Mouse (Mus musculus) heart, postnatal 14 days (tissue): ENCODE measurements around the gene Cwc27. TPM values are rescaled to one million over a fixed set of nuclear protein-coding genes. Genes with fewer than 3 reads are reported as not detected.

Source experiments
- DNase-seq, 2 experiments: peaks; one replicate each; pipeline ENCODE4 v3.0.0; 2021 to 2022
- intact Hi-C: fragments of 180-260 bp; cut with DNase I; formaldehyde crosslinking; loops from one replicate; pipeline ENCODE4 v1.15.1; 2025
- total RNA-seq, 2 experiments: library from RNA; stranded (reverse); gene quantifications; 2 replicates each; pipeline ENCODE4 v1.2.3; 2021

Gene Cwc27
- total RNA-seq, 2 experiments from 2014 or later, result 17.1 to 17.3 TPM

DNA sequence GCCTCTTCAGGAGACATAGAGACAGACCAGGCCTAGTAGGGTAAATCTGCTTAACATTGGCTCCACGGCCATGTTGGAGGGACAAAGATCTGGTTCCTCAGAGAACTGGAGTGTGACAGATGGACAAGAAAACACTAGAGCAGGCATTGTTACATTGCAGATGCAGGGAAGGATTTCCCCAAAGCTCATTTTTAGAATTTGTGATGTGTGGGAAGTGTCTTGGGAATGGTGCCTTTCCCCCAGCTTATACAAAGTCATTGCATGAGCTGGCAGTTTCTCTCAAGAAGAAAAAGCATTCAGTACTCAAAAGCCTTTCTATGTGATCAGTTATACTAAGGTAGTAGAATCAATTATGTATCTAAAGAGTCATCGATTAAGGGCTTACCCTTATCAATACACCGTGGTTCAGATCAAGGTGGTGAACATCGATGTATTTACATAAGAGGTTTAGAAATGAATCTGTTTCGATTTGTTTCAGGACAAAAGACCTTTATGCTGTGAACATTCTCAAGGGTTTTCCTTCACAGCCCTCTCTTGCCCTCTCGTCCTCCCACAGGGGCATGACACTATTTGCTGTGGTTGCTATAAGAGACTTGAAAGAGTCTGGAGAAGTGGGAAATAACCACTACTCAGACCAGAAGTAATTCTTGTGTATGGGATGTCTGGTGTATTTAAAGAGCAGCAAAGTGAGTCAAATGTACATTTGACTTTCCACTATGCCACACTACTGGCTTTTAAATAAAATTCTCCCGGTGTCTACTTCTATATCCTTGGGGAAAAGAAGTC lies 197.2 kb downstream of the Cwc27 start:
- no peak for DNase-seq
- intact Hi-C loops, result no loop called here

DNA sequence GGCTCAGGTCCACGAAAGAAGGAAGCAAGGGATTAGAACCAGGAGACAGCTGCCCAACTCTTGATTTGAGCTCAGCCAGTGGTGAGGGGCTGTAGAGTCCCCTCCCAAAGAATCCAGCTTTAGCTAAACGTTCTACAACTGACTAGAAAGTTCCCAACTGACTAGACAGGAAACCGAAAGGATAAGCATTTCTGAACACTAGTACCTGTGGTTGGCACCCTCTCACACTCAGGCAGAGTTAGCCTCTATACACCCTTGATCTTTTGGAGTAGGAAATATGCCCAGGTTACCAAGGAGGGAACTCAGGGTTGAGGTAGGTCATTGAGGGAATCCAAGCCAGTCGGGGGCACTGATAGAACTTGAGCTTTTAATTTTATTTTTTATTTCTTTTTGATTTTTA lies 199.7 kb downstream of the Cwc27 start:
- no peak for DNase-seq
- intact Hi-C loops, result no loop called here

DNA sequence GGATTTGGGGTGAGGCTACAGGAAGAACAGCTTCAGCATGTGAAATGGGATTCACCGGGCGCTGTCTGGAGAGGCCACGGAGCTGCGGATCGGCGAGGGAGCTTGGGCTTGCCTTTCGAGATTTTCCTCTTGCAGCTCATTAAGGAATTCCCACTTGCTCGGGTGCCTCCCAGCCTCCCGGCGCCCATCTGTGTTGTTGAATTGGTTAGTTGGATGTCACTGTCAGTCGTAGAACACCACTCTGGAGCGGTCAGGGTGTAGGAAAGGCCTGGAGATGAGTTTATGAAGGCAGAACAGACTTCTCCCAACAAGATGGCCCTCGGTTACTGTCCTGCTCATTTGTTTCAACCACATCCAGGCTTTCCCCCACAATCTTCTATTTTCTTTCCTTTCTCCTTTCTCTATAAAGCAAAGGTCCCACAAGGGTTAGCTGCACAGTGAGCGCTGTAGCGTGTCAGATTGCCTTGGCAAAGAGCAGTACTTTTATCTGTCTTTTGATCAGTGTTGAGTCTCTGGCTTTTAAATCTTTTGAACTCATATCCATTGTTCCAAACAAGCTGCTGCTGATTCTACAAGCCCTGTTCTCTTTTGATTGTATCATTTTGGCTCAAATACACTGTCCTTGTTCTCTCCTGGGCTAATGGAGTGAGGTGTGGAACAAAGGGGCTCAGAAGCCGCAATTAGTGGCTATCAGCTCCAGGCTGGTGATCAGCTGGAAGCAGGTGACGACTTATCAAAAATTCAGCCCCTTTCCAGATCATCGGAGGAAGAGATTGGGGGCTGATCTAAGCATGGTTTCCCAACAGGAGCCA lies 200.7 kb downstream of the Cwc27 start:
- no peak for DNase-seq
- intact Hi-C loops, result no loop called here

DNA sequence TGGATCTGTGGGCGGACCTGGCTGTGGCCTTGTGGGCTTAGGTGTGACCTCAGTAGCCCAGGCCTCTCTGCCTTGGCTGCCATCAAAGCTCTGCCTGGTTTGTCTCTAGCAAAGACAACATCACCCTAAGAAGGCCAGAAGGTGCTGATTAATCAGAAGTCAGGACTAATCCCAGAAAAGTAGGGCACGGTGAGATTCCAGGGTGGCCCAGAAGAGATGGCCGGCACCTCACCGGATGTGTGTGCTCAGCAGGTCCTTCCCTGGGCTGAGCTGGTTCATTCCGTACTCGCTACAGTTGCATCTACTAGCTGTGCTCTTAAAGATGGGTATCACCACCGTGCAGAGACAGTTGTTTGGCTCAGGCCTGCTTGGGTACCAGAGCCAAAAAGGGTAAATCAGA lies 201.8 kb downstream of the Cwc27 start:
- intact Hi-C loops, result no loop called here
- no peak for DNase-seq

DNA sequence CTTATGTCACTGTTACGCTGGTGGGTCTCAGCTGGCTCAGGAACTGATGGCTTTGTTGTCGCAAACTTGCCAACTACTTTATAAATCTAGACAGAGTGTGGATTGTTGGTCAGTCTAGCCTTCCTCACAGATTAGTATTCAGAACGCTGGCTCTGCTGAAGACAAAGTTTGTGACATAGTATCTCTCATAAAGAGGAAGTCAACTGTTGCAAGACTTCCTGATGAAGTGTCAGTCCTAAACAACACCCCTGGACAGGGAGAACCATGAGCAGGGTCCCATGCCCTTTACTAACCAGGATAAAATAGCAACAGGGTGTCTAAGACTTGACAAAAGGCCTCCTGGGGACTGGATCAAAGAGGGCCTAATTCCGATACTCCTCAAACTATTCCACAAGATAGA lies 205.6 kb downstream of the Cwc27 start:
- intact Hi-C loops, result loop anchor here (5.0 kb wide), 1 partner anchor 324 kb away; the partner anchor contains the start of gene Adamts6
- no peak for DNase-seq

DNA sequence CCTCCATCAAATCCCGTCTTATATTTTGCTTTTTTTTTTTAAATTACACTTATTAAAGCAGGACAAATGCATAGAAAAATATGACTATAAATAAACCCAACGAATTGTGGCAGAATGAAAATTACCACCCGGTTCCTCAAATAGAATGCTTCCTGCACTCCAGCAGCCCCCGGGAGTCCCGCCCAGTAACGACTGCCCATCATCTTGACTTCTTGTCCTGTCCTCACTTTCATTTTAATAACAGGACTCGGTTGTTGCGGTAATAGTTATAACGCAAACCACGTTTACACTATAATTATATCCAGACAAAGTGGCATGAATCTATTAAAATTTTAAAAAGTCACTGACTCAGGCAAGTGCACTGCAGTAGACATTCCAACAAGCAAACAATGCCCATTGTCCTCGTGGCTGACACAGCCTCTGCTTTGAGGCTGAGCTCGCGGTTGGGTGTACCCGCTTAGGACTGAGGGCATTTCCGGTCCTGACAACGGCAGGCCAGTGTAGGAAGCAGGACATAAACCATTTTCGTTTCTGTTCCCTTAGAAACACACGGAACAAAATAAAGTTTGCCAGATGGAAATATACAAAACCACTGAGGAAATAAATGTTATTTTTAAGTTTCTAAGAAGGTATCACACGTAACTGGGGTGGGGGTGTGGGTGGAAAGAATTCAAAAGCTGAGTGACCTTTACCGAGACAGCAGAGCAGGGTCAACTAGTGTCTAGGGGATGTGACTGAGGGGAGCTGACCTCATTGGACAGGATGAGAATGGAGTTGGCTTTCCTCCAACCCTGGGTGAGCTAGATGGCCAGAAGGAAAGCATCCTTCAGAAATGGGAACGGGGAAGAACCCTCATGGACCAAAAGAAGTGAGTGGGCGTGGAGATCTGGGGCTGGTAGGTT lies 206.5 kb downstream of the Cwc27 start:
- intact Hi-C loops, result loop anchor here (5.0 kb wide), 1 partner anchor 323 kb away; the partner anchor contains the start of gene Adamts6
- DNase-seq, result peak in 1 of 2 experiments; percentile 25

DNA sequence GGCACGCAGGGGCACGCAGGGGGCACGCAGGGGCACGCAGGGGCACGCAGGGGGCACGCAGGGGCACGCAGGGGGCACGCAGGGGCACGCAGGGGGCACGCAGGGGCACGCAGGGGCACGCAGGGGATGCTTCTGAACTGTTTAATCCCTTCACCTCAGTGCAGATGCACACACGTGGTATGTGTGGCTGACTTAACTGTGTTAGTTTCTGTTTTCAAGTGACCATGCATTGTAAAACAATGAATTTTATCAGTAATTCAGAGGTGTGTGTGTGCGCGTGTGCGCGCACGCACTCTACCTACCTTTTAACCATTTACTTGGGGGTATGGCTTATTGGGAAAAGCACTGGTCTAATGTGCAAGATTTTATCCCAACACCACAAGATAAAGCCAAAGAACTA lies 208.4 kb downstream of the Cwc27 start:
- DNase-seq, result no peak
- intact Hi-C loops, result no loop called here

DNA sequence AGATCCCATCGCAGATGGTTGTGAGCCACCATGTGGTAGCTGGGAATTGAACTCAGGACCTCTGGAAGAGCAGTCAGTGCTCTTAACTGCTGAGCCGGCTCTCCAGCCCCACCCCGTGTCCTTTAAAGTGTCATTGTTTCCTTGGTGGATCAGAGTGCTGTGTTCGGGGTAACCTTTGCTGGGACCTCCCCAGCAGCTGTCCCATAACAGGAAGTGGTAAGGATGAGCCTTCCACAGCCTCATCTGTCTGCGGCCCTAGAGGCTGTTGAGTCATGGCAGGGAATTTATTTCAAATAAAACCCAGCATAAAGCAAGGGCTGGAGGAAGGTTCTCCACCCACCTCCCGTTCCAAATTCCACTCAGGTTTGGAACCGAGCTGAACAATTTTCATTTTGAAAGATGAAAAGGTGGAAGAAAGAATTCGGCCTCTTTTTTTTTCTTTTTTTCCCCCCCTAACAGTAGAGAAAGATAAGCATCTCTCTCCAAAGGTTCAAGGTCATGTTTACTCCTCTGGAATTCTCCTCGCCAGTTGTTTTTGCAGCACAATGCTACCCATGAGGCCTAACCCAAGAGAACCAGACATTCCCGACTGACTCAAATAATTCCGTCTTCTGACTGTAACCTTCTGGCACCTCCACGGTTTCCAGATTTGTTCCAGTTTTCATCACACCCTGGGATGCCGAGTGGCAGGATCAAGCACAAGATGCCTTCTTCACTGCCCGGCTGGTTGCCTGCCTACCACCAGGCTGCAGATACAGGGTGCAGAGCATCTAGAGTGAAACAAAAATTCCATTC lies 210.0 kb downstream of the Cwc27 start:
- DNase-seq, result no peak
- intact Hi-C loops, result no loop called here

DNA sequence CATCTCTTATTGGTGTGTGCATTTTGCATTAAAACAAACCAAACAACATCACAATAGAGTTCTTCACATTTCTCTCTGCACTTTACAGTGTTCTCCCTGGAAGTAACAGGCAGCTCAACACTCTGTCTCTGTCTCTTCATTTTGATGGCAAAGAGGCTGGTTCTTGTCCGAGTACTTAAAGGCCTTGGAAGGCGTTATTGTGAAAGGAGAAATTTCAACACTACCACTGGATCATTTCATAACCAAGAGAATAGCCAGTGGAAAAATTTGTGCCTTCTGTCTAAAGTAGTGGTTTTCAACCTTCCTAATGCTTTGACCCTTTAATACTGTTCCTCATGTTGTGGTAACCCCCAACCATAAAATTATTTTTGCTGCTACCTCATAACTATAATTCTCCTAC lies 211.8 kb downstream of the Cwc27 start:
- intact Hi-C loops, result no loop called here

DNA sequence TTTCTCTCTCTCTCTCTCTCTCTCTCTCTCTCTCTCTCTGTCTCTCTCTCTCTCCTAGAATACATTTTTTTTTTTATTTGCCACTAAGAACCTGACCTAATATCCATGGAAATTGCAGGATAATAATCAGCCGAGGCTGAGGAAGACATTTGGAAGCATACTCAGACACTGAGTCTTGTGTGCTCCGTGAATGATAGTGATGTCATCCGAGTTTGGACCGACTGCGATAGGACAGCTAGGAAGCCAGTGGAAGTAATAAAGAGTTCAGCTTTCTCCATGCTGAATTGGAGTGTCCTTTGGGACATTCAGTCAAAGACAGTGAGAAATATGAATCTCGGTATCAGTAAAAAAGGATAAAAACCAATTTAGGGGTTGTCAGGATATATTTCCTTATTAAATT lies 214.7 kb downstream of the Cwc27 start:
- no peak for DNase-seq
- intact Hi-C loops, result no loop called here

More for the DNA sequence above, 211.8 kb downstream of the Cwc27 start:
- no peak for DNase-seq

DNA sequence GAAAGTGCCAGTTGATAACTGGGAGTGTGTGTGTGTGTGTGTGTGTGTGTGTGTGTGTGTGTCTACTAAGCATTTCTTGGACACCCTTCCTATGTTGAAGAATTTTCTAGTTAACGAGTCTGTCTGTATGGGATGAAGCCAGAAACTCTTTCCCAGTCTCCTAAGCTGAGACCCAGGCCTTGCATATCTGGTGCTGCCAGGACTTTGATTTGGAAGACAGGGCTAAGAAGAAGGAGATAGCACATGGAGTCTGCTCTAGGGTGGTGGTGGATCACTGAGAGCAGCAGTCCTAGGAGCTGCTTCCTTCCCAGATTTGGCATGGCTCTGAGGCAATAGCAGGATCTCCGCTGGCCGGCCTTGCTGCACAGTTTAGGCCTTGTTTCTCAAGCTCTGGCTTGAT lies 215.2 kb downstream of the Cwc27 start:
- DNase-seq, result no peak
- intact Hi-C loops, result no loop called here

DNA sequence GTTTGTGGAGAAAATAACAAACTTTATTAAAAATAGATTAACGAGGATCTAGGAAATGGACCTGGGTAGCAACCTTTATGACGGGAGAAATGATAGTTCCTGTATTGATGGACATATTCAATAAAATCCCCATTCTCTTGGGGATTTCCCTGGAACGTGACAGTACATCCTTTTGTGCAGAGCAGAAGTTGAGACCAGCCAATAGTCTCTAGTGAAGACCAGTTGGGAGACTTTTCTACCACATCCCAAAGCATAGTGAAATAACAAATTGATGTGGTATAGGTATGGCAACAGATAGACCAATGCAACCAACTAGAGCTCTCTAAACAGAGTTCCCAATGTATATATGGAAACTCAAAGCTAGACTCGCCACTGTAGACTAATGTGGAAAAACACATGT lies 220.7 kb downstream of the Cwc27 start:
- DNase-seq, result no peak
- intact Hi-C loops, result no loop called here

DNA sequence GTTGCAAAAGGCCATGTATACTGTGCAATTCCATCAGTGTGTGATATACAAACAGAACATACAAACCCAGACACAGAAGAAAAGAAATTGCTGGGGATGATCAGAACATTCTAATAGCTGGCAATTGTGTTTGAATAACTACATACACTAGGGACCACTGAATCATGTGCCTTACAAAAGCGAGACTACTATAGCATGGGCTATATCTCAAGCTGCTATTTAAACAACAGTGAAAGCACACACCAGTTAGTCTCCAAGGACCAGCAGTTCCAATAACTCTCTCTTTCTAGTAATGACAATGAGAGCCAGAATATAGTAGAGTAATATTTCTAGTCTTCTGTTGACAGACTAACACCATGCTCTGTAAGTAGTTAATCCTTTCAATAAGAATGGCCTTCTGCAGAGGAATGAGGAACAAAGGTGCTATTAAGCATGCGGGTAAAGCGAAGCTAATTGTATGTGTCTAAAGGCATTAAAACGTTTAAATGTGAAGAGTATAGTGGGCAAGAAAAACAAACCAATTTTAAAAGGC lies 222.1 kb downstream of the Cwc27 start:
- DNase-seq, result no peak
- intact Hi-C loops, result no loop called here

DNA sequence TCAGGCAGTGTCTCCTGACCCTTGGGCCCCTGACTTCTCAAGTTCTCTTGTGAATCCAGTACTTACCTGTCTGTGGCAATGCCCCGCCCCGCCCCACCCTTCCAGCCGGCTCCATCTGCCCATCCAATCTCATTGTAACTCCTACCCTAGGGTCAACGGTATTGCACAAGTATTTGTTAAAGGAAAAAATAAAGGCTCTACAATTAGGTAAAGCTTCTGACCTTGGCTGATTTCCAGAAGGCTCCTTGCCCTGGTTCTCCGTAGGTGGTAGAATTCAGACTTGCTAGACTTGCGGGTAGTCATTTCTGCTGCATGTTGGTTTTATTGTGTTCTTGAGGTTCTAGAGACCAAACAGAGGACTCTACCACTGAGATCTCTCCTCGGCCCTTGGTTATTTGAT lies 226.0 kb downstream of the Cwc27 start:
- DNase-seq, result no peak
- intact Hi-C loops, result no loop called here

DNA sequence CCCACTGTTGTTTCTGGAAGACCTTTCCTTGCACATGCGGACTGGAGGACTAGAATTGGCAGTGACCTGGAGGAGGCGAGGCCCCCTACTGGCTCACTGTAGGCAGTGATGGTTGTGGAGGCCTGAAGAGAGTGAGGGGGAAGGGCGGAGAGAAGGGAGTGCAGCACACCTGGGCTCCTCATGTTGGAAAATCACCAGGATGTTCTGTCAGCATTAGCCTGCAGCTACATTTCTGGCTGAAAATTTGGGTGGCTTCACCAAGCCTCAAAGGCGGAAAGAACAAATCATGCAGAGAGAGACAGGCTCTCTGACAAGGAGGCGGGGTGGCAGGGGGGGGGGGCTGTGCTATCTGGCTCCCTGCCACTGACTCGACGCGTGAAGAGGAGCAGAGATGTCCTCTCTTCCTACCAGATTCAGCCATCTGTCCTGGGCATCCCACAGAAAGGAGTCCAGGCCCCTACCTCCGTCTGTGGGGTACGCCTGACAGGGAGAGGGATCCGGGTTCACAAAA lies 226.8 kb downstream of the Cwc27 start:
- intact Hi-C loops, result no loop called here
- no peak for DNase-seq

DNA sequence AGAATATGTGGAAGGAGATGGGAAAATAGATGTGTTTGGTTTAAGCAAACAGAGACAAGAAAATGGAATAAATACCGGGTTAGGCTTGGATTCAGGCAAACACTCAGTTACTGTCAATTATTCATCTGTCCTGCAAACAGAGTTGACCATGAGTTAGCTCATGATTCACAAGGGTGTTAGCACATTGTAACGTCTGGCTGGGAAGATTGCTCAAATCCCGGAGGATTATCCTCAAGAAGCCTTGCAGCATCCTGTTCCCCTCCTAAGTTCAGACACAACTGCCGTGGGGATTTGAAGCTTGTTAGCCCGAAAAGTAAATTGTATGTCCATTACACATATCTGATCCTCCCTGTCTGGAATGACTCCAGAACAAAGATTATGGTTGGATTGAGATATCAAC lies 228.6 kb downstream of the Cwc27 start:
- intact Hi-C loops, result no loop called here
- no peak for DNase-seq
